Mouse (Mus musculus): ENCODE measurements around the gene Mapk8ip3.

Gene Mapk8ip3

DNA sequence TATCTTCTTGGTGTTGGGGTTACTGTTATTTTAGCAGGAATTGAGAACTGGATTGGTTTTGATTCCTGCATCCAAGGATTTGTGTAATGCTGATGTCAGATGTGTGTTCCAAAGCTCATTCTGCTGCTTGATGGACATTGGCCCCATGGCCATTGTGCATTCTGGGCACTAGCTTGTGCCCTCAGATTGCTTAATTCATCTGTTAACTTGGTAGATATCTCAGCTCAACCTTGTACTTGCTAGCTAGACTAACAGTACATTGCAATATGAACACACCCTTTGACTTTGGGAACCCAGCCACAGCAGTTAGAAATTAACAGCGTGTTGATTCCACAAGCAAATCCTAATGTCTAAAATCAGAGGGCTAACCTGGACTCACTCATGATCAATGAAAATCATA, 89.4 kb downstream of the Mapk8ip3 start:
- DNase-seq = peak; percentile 87

DNA sequence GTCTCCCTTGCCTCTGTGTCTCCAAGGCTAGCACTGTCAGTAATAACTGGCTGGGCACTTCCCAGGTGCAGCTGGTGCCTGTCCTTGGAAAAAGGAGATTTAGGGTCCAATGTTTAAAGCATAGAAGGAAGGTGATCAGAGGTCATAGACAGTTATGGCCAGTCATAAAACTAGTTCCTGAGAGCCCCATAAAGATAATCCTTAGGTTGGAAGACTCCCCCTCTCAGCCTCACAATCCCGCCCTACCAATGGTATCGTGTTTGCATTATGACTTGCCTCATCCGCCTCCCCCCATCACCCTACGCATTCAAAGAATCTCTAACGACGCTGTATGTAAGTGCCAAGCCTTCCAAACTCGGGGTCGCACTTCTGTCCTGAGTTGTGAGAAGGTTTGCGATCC, 92.3 kb downstream of the Mapk8ip3 start:
- DNase-seq = no peak

GRCm38 (mm10) chr17:24842631-24843030, 94.1 kb downstream of the Mapk8ip3 start:
- DNase-seq = peak; percentile 50

All from kidney, adult 11 months (tissue).